Mouse (Mus musculus): Measurements from ENCODE around the gene Swi5. TPM values are rescaled to one million over a fixed set of nuclear protein-coding genes. Genes with fewer than 3 reads are reported as not detected.

Swi5 gene
- total and polyA plus RNA-seq, 3 experiments, result 371 to 480 TPM; not detected in 1

DNA sequence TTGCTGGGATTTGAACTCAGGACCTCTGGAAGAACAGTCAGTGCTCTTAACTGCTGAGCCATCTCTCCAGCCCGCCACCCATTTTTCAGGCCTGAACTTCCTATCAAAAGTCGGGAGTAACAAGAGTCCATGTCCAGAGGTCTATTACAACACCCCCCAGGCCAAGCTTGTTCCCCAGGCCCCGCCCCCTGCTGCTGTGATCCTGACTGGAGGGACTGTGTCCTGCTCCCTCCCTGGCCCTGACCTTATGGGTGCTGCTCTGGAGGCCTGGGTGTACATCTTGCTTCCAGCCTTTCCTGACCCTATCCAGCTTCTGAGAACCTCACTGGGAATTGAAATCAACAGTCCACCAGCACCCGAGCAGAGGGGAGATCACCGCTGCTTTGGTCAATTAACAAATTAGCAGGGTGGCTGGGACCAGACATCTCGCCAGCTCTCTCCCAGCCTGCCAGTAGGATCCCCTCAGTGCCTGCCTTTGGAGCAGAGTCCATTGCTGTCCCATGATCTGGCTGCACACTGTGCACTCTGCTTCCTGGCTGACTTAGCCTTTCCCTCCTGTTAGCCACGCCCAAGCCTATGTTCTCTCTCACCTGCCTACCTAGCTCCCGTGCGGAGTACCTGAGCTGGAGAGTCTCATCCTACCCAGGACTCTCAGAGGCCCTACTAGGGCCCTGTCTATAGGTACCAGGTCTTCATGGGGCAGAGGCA, 33.9 kb upstream of the Swi5 start:
- Histone ChIP-seq H3K27ac (ENCODE audit: control insufficient read depth, low read depth, low read length) (no peak overlapping the region), H3K79me2 (ENCODE audit: control insufficient read depth, insufficient read depth, low read length, poor library complexity) (no peaks in the 10 kb centered on the region), H3K9ac (ENCODE audit: control insufficient read depth, low read depth, low read length, poor library complexity, severe bottlenecking) (no peak overlapping the region), H3K9me3 (replicated peaks; ENCODE audit: insufficient read depth, low read length) (no peaks in the 10 kb centered on the region), H3K27me3 (ENCODE audit: control insufficient read depth in 1 of 2, insufficient read depth in 2 of 2, low read length in 2 of 2) (peaks cover 1 to 3% of the 10 kb centered on the region in 2 experiments; a peak in 3 of 4 replicates), H3K36me3 (ENCODE audit: control insufficient read depth in 1 of 2, insufficient read depth in 2 of 2, low read length in 2 of 2) (no peaks in the 10 kb centered on the region), H3K4me3 (ENCODE audit: control insufficient read depth in 1 of 2, insufficient read depth in 1 of 2, low read depth in 2 of 2, low read length in 2 of 2) (no peak overlapping the region), H3K4me1 (ENCODE audit: control insufficient read depth in 1 of 2, insufficient read depth in 2 of 2, low read length in 2 of 2) (no peaks in the 10 kb centered on the region)
- no peak for DNase-seq (ENCODE audit: low read depth, low spot score)
- TF ChIP-seq RAD21 (IDR thresholded peaks at IDR 0.05; ENCODE audit: low read depth, low read length) (no peak), USF1 (IDR thresholded peaks at IDR 0.05; ENCODE audit: low read depth, low read length) (no peak), MAX (IDR thresholded peaks at IDR 0.05; ENCODE audit: low read length) (no peak), ZMIZ1 (IDR thresholded peaks at IDR 0.05; ENCODE audit: low read depth, low read length) (no peak), ZKSCAN1 (IDR thresholded peaks at IDR 0.05; ENCODE audit: low read depth, low read length) (no peak), GABPA (IDR thresholded peaks at IDR 0.05; ENCODE audit: low read depth, low read length) (no peak), GATA1 (IDR thresholded peaks at IDR 0.05; ENCODE audit: low read depth, low read length) (no peak), E2F4 (IDR thresholded peaks at IDR 0.05; ENCODE audit: borderline replicate concordance, low read depth, low read length) (no peak), CTCF (IDR thresholded peaks at IDR 0.05 in 2 of 3, conservative IDR thresholded peaks at IDR 0.05 in 1 of 3; ENCODE audit: control insufficient read depth in 1 of 3, insufficient read depth in 1 of 3, low read depth in 2 of 3, low read length in 3 of 3, poor library complexity in 1 of 3, severe bottlenecking in 1 of 3) (no peak), POLR2A (IDR thresholded peaks at IDR 0.05; ENCODE audit: control insufficient read depth in 1 of 2, insufficient read depth in 1 of 2, low read depth in 1 of 2, low read length in 2 of 2, poor library complexity in 1 of 2) (no peak)

- H3K27ac ChIP-seq (ENCODE audit: control insufficient read depth, low read depth, low read length), result no peak overlapping the region
- no peaks in the 10 kb centered on the region for H3K4me1 ChIP-seq (ENCODE audit: control insufficient read depth in 1 of 2, insufficient read depth in 2 of 2, low read length in 2 of 2)
- no peaks in the 10 kb centered on the region for H3K36me3 ChIP-seq (ENCODE audit: control insufficient read depth in 1 of 2, insufficient read depth in 2 of 2, low read length in 2 of 2)
- TF ChIP-seq USF2 (IDR thresholded peaks at IDR 0.05; ENCODE audit: borderline replicate concordance in 1 of 2, insufficient read depth in 1 of 2, low read depth in 1 of 2, low read length in 2 of 2) (no peak), USF1 (IDR thresholded peaks at IDR 0.05; ENCODE audit: low read depth, low read length) (no peak), ZNF384 (IDR thresholded peaks at IDR 0.05; ENCODE audit: low read depth, low read length) (no peak), GABPA (IDR thresholded peaks at IDR 0.05; ENCODE audit: low read depth, low read length) (no peak), SMC3 (IDR thresholded peaks at IDR 0.05; ENCODE audit: low read depth, low read length) (no peak), NRF1 (IDR thresholded peaks at IDR 0.05; ENCODE audit: insufficient read depth, low read depth, low read length, poor library complexity, severe bottlenecking) (no peak)
- DNase-seq (ENCODE audit: low read depth, low spot score), result no peak
- peaks cover 1 to 3% of the 10 kb centered on the region in 2 experiments; a peak in 3 of 4 replicates for H3K27me3 ChIP-seq (ENCODE audit: control insufficient read depth in 1 of 2, insufficient read depth in 2 of 2, low read length in 2 of 2)
- H3K79me2 ChIP-seq (ENCODE audit: control insufficient read depth, insufficient read depth, low read length, poor library complexity), result no peaks in the 10 kb centered on the region
- no peak overlapping the region for H3K9ac ChIP-seq (ENCODE audit: control insufficient read depth, low read depth, low read length, poor library complexity, severe bottlenecking)
- no peaks in the 10 kb centered on the region for H3K9me3 ChIP-seq (replicated peaks; ENCODE audit: insufficient read depth, low read length)
- H3K4me3 ChIP-seq (ENCODE audit: control insufficient read depth in 1 of 2, insufficient read depth in 1 of 2, low read depth in 2 of 2, low read length in 2 of 2), result no peak overlapping the region
These were observed 32.8 kb upstream of the Swi5 start for GRCm38 (mm10) chr2:32320721-32321120.
